Comparison of ENCODE assay signal across 17 mouse cellular contexts in genomic region chr16:23235173-23235694, GRCm38 (mm10).
"Had no signal": no experiment of that assay in that cellular context is flagged by ENCODE, and none has a peak within 500 bp of the region (broad histone marks: within the 10 kb centered on the region; RNA-seq: fewer than 3 reads in every experiment).

No protein-coding gene starts in this region.

- H3K4me2 ChIP-seq: limb, embryonic 15.5 days; liver, embryonic 13.5 days; neural tube, embryonic 15.5 days; stomach, embryonic 15.5 days had no signal

- H3K36me3 ChIP-seq: limb, embryonic 15.5 days; liver, embryonic 13.5 days; neural tube, embryonic 15.5 days; stomach, embryonic 15.5 days had no signal

- H3K4me3 ChIP-seq: limb, embryonic 15.5 days; liver, embryonic 13.5 days; midbrain, embryonic 10.5 days; myocyte; neural tube, embryonic 15.5 days; stomach, embryonic 15.5 days had no signal

- DNase-seq: kidney, adult 11 months; kidney, adult 9 months; kidney, postnatal 36 days; layer of hippocampus, adult 9-11 months; layer of hippocampus, postnatal 36 days; liver, embryonic 13.5 days; lung, adult 18-20 months; midbrain, embryonic 14.5 days; right cerebral cortex, postnatal 25 days; thymus, adult 2 months; thymus, postnatal 25 days had no signal

- H3K27me3 ChIP-seq: limb, embryonic 15.5 days; liver, embryonic 13.5 days; neural tube, embryonic 15.5 days; stomach, embryonic 15.5 days had no signal

- H3K9ac ChIP-seq: limb, embryonic 15.5 days; liver, embryonic 13.5 days; neural tube, embryonic 15.5 days; stomach, embryonic 15.5 days had no signal

- H3K9me3 ChIP-seq: limb, embryonic 15.5 days; liver, embryonic 13.5 days; midbrain, embryonic 10.5 days; neural tube, embryonic 15.5 days; stomach, embryonic 15.5 days had no signal

- H3K27ac ChIP-seq: kidney, postnatal 0 days; limb, embryonic 15.5 days; liver, embryonic 13.5 days; midbrain, embryonic 10.5 days; neural tube, embryonic 15.5 days; stomach, embryonic 15.5 days had no signal
